Mouse (Mus musculus) forebrain, embryonic 15.5 days (tissue): ENCODE measurements around the gene Gm9972. TPM values are rescaled to one million over a fixed set of nuclear protein-coding genes. Genes with fewer than 3 reads are reported as not detected.

ENCODE experiments used
- ATAC-seq: fragments of 200-750 bp; cut with Nextera tagmentation; replicated peaks from 2 replicates; pipeline ENCODE4 v1.8.0; 2017; ENCODE audit warnings: mild to moderate bottlenecking, moderate TSS enrichment, moderate library complexity
- H3K27ac ChIP-seq: fragments of 300-500 bp; sonication (generic); replicated peaks from 2 replicates; pipeline ENCODE4 v1.5.1; 2015; ENCODE audit warnings: mild to moderate bottlenecking, inconsistent platforms
- H3K27me3 ChIP-seq: fragments of 300-500 bp; sonication (generic); 2 replicates; pipeline ENCODE4 v1.6.1; 2015; ENCODE audit warnings: inconsistent platforms
- H3K36me3 ChIP-seq: fragments of 300-500 bp; sonication (generic); 2 replicates; pipeline ENCODE4 v1.6.1; 2015; ENCODE audit warnings: mild to moderate bottlenecking, inconsistent platforms
- H3K4me1 ChIP-seq: fragments of 300-500 bp; sonication (generic); 2 replicates; pipeline ENCODE4 v1.6.1; 2015; ENCODE audit warnings: inconsistent platforms
- H3K4me2 ChIP-seq: fragments of 300-500 bp; sonication (generic); replicated peaks from 2 replicates; pipeline ENCODE4 v1.6.1; 2015; ENCODE audit warnings: mild to moderate bottlenecking, inconsistent platforms
- H3K4me3 ChIP-seq: fragments of 300-500 bp; sonication (generic); 2 replicates; pipeline ENCODE4 v1.5.1; 2015; ENCODE audit warnings: mild to moderate bottlenecking, inconsistent platforms
- H3K9ac ChIP-seq: fragments of 300-500 bp; sonication (generic); replicated peaks from 2 replicates; pipeline ENCODE4 v1.6.1; 2015; ENCODE audit warnings: mild to moderate bottlenecking, inconsistent platforms
- H3K9me3 ChIP-seq: fragments of 300-500 bp; sonication (generic); 2 replicates; pipeline ENCODE4 v1.6.1; 2016; ENCODE audit warnings: inconsistent platforms
- WGBS: fragments of 180-500 bp; shearing (Covaris S2); methylation state at CpG from one replicate; pipeline ENCODE4 v1.1.7; 2015; ENCODE audit warnings: mixed read lengths; 5-methylcytosine and 5-hydroxymethylcytosine counted together
- polyA plus RNA-seq: library from polyadenylated mRNA; unstranded; fragments of >200 nt; fragmentation: Nextera tagmentation; extraction: Ambion mirVana; gene quantifications from 2 replicates; pipeline ENCODE4 v1.2.1, GENCODE M21; 2015

The Gm9972 gene
- polyA plus RNA-seq, 1 experiment from 2014 or later, result not detected

GRCm38 (mm10) chr11:43086309-43087050, 50.9 kb downstream of the Gm9972 start:
- H3K36me3 ChIP-seq, result no peaks in the 10 kb centered on the region
- WGBS, result 46% methylated on average over 8 of the region's 8 CpGs
- no peaks in the 10 kb centered on the region for H3K27me3 ChIP-seq
- H3K4me1 ChIP-seq, result no peaks in the 10 kb centered on the region
- H3K27ac ChIP-seq, result no peak overlapping the region
- no peak for ATAC-seq
- no peak overlapping the region for H3K4me3 ChIP-seq
- H3K4me2 ChIP-seq, result no peak overlapping the region
- no peaks in the 10 kb centered on the region for H3K9me3 ChIP-seq
- H3K9ac ChIP-seq, result no peak overlapping the region

Other genes starting within 250 kb of the Gm9972 start
- 0.13 and 0.23 TPM in 2 replicates for gene Atp10b, start 114.1 kb downstream of the Gm9972 start, polyA plus RNA-seq